ENCODE assay signal across 8 mouse cellular contexts in genomic region chr3:145937505-145938404, GRCm38 (mm10). TPM values are rescaled to one million over a fixed set of nuclear protein-coding genes. Genes with fewer than 3 reads are reported as not detected.
DNase-seq lines count a peak whose midpoint lies in the region; ATAC-seq and TF ChIP-seq lines count a peak whose summit lies in the region.

TSS of gene 2410004B18Rik (plus strand) at chr3:145938014.

- WGBS in forebrain, embryonic 14.5 days, result 1% methylated on average over 59 of the region's 70 CpGs
- WGBS in liver, postnatal 0 days (ENCODE audit: insufficient replicate concordance), result 2% methylated on average over 53 of the region's 70 CpGs
- 2% methylated on average over 70 of the region's 70 CpGs for WGBS in neural tube, embryonic 13.5 days

- TF ChIP-seq EP300 in liver, postnatal 0 days (IDR thresholded peaks at IDR 0.05; ENCODE audit: low read depth), result no peak

- H3K4me1 ChIP-seq in ES-E14 (ENCODE audit: control insufficient read depth in 2 of 2, insufficient read depth in 2 of 2, low read length in 2 of 2, poor library complexity in 1 of 2), result peaks cover 0 to 6% of the 10 kb centered on the region in 2 experiments; a peak in 2 of 4 replicates
- H3K4me1 ChIP-seq in forebrain, embryonic 14.5 days (ENCODE audit: control insufficient read depth, insufficient read depth, low read length), result peaks cover 10% of the 10 kb centered on the region
- peaks cover 20% of the 10 kb centered on the region for H3K4me1 ChIP-seq in liver, postnatal 0 days (ENCODE audit: insufficient read depth)
- H3K4me1 ChIP-seq in neural tube, embryonic 13.5 days (replicated peaks), result peaks cover 37% of the 10 kb centered on the region

- in situ Hi-C loops in ES-E14 (cut with MboI; ENCODE audit: low sequenced_read_pairs in 2 of 2, unreplicated experiment in 2 of 2), result no loop called here

- ATAC-seq in forebrain, embryonic 14.5 days, result peak; percentile 97
- peak; percentile 94 for ATAC-seq in liver, postnatal 0 days
- ATAC-seq in neural tube, embryonic 13.5 days (ENCODE audit: low read depth), result peak; percentile 96

- intact Hi-C loops in heart, postnatal 14 days (cut with DNase I), result no loop called here

- H3K4me3 ChIP-seq in ES-E14 (ENCODE audit: insufficient read depth in 1 of 2, low read depth in 1 of 2, low read length in 2 of 2, poor library complexity in 1 of 2, severe bottlenecking in 1 of 2), result peak within 1 kb of the TSS; percentile 94 to 96
- H3K4me3 ChIP-seq in forebrain, embryonic 14.5 days (ENCODE audit: low read depth, low read length), result peak within 1 kb of the TSS; percentile 98
- peak within 1 kb of the TSS; percentile 96 for H3K4me3 ChIP-seq in liver, postnatal 0 days (ENCODE audit: low read depth, low read length)
- peak within 1 kb of the TSS; percentile 99 for H3K4me3 ChIP-seq in neural tube, embryonic 13.5 days

- no peak within 1 kb of the TSS for H3K27ac ChIP-seq in ES-E14 (ENCODE audit: insufficient read depth, low read depth, low read length, poor library complexity, severe bottlenecking)
- peak within 1 kb of the TSS; percentile 58; the same call in 1 of the 2 replicates for H3K27ac ChIP-seq in forebrain, embryonic 14.5 days (ENCODE audit: low read depth, low read length)
- peak within 1 kb of the TSS; percentile 81 for H3K27ac ChIP-seq in liver, postnatal 0 days (ENCODE audit: low read depth)
- H3K27ac ChIP-seq in neural tube, embryonic 13.5 days (replicated peaks), result peak within 1 kb of the TSS; percentile 83

- H3K36me3 ChIP-seq in ES-E14 (ENCODE audit: control insufficient read depth, insufficient read depth, low read length, poor library complexity, severe bottlenecking), result peaks cover 12% of the 10 kb centered on the region
- peaks cover 40% of the 10 kb centered on the region for H3K36me3 ChIP-seq in forebrain, embryonic 14.5 days (ENCODE audit: control insufficient read depth, insufficient read depth, low read length)
- peaks cover 23% of the 10 kb centered on the region for H3K36me3 ChIP-seq in liver, postnatal 0 days (replicated peaks; ENCODE audit: insufficient read depth, low read length)
- H3K36me3 ChIP-seq in neural tube, embryonic 13.5 days, result peaks cover 36% of the 10 kb centered on the region

- peak; percentile 98 for TF ChIP-seq CTCF in liver, postnatal 0 days (IDR thresholded peaks at IDR 0.05; ENCODE audit: low read depth)

- no peaks in the 10 kb centered on the region for H3K27me3 ChIP-seq in forebrain, embryonic 14.5 days (replicated peaks; ENCODE audit: control insufficient read depth, insufficient read depth, low read length)
- H3K27me3 ChIP-seq in liver, postnatal 0 days (ENCODE audit: insufficient read depth, low read length), result no peaks in the 10 kb centered on the region
- no peaks in the 10 kb centered on the region for H3K27me3 ChIP-seq in neural tube, embryonic 13.5 days

- peak; percentile 88 for DNase-seq in ES-E14 (ENCODE audit: low read depth, low spot score)
- peak; percentile 89 for DNase-seq in cerebellum, adult 11 months
- peak; percentile 95 for DNase-seq in forebrain, embryonic 14.5 days (ENCODE audit: low spot score)
- DNase-seq in heart, postnatal 14 days, result peak; percentile 95 to 96
- peak; percentile 90 for DNase-seq in layer of hippocampus, adult 11-12 months (ENCODE audit: low spot score)
- DNase-seq in liver, postnatal 0 days, result peak; percentile 97
- DNase-seq in telencephalon, adult 2 months (ENCODE audit: low read depth, low spot score), result peak; percentile 80

- H3K9ac ChIP-seq in ES-E14 (ENCODE audit: insufficient read depth, low read depth, low read length, poor library complexity, severe bottlenecking), result peak within 1 kb of the TSS; percentile 97
- H3K9ac ChIP-seq in forebrain, embryonic 14.5 days (ENCODE audit: low read length), result peak within 1 kb of the TSS; percentile 93
- peak within 1 kb of the TSS; percentile 95 for H3K9ac ChIP-seq in liver, postnatal 0 days (replicated peaks)
- peak within 1 kb of the TSS; percentile 96 for H3K9ac ChIP-seq in neural tube, embryonic 13.5 days

- peak within 1 kb of the TSS; percentile 67 for H3K4me2 ChIP-seq in forebrain, embryonic 14.5 days (ENCODE audit: low read length)
- peak within 1 kb of the TSS; percentile 94 for H3K4me2 ChIP-seq in liver, postnatal 0 days (ENCODE audit: low read depth, low read length)
- H3K4me2 ChIP-seq in neural tube, embryonic 13.5 days, result peak within 1 kb of the TSS; percentile 85

- no peaks in the 10 kb centered on the region for H3K9me3 ChIP-seq in ES-E14 (ENCODE audit: control insufficient read depth, insufficient read depth, low read depth, low read length)
- H3K9me3 ChIP-seq in forebrain, embryonic 14.5 days (replicated peaks; ENCODE audit: control insufficient read depth, low read length), result no peaks in the 10 kb centered on the region
- H3K9me3 ChIP-seq in liver, postnatal 0 days (ENCODE audit: low read length), result no peaks in the 10 kb centered on the region
- no peaks in the 10 kb centered on the region for H3K9me3 ChIP-seq in neural tube, embryonic 13.5 days

TF ChIP-seq in ES-E14, 5 proteins besides CTCF, POLR2A, EP300 and RAD21:
- no peak for TF ChIP-seq ZNF384 (IDR thresholded peaks at IDR 0.05; ENCODE audit: low read depth, low read length)
- 0 out of 2 replicates have a peak, but pooled peaks have one; percentile 32 for TF ChIP-seq ZC3H11A (IDR thresholded peaks at IDR 0.05; ENCODE audit: borderline replicate concordance, low read depth, low read length)
- no peak for TF ChIP-seq MAFK (IDR thresholded peaks at IDR 0.05; ENCODE audit: insufficient read depth, low read depth, low read length)
- 0 out of 2 replicates have a peak, but pooled peaks have one; percentile 53 for TF ChIP-seq HCFC1 (IDR thresholded peaks at IDR 0.05; ENCODE audit: borderline replicate concordance, insufficient read depth, low read length)
- TF ChIP-seq CHD2 (IDR thresholded peaks at IDR 0.05; ENCODE audit: low read depth, low read length), result no peak

RNA-seq across cellular contexts. Expression of gene 2410004B18Rik, which starts in this region (rescaled TPM):
- 21.6 and 38.7 TPM in 2 replicates for total RNA-seq in ES-E14 (2012; rRNA removed)
- 76.4 and 83.3 TPM in 2 replicates for polyA plus RNA-seq in forebrain, embryonic 14.5 days (2014; fragmentation: Nextera tagmentation; extraction: Ambion mirVana)
- 10 to 100 TPM; 16.7 to 22.9 TPM for total RNA-seq in heart, postnatal 14 days (2021)
- 10.1 and 11.8 TPM in 2 replicates for polyA plus RNA-seq in liver, postnatal 0 days (2015; fragmentation: Nextera tagmentation; extraction: Ambion mirVana)
- 69.0 and 80.3 TPM in 2 replicates for polyA plus RNA-seq in neural tube, embryonic 13.5 days (2015; fragmentation: Nextera tagmentation; extraction: Ambion mirVana)
